ENCODE assay signal across 7 mouse cellular contexts in genomic region chr19:5742241-5742641, GRCm38 (mm10). TPM values are rescaled to one million over a fixed set of nuclear protein-coding genes. Genes with fewer than 3 reads are reported as not detected.
DNase-seq lines count a peak whose midpoint lies in the region; ATAC-seq and TF ChIP-seq lines count a peak whose summit lies in the region.

No protein-coding gene starts in this region.

- H3K36me3 ChIP-seq in forebrain, embryonic 10.5 days (replicated peaks), result no peaks in the 10 kb centered on the region
- H3K36me3 ChIP-seq in neural tube, embryonic 11.5 days (ENCODE audit: control insufficient read depth, insufficient read depth, low read length), result no peaks in the 10 kb centered on the region

- ATAC-seq in neural tube, embryonic 11.5 days (ENCODE audit: insufficient read depth, low FRiP score, low TSS enrichment), result peak; percentile 51

- TF ChIP-seq POLR2A in lung, adult 2 months (IDR thresholded peaks at IDR 0.05; ENCODE audit: borderline replicate concordance, extremely low read depth, low read depth, low read length), result no peak

- peaks cover 9% of the 10 kb centered on the region for H3K4me1 ChIP-seq in lung, adult 2 months (ENCODE audit: control insufficient read depth, insufficient read depth, low read length)
- peaks cover 65% of the 10 kb centered on the region for H3K4me1 ChIP-seq in forebrain, embryonic 10.5 days
- H3K4me1 ChIP-seq in neural tube, embryonic 11.5 days (ENCODE audit: control insufficient read depth, insufficient read depth, low read length), result peaks cover 24% of the 10 kb centered on the region

- no peaks in the 10 kb centered on the region for H3K9me3 ChIP-seq in forebrain, embryonic 10.5 days
- no peaks in the 10 kb centered on the region for H3K9me3 ChIP-seq in neural tube, embryonic 11.5 days (ENCODE audit: control insufficient read depth, low read length)

- no peak for TF ChIP-seq CTCF in lung, adult 2 months (IDR thresholded peaks at IDR 0.05; ENCODE audit: insufficient read depth, low read length)

- peak overlapping the region; percentile 88 for H3K27ac ChIP-seq in forebrain, embryonic 10.5 days
- no peak overlapping the region for H3K27ac ChIP-seq in neural tube, embryonic 11.5 days (ENCODE audit: low read depth, low read length)

- H3K9ac ChIP-seq in neural tube, embryonic 11.5 days (ENCODE audit: low read length), result peak overlapping the region; percentile 85

- WGBS in lung, adult 2 months, result 8% methylated on average over 32 of the region's 32 CpGs
- WGBS in forebrain, embryonic 10.5 days, result under 1% methylated on average over 32 of the region's 32 CpGs
- WGBS in neural tube, embryonic 11.5 days, result 2% methylated on average over 32 of the region's 32 CpGs

- peak overlapping the region; percentile 73 for H3K4me3 ChIP-seq in lung, adult 2 months (replicated peaks; ENCODE audit: extremely low read depth, low read depth, low read length)
- peak overlapping the region; percentile 77 for H3K4me3 ChIP-seq in forebrain, embryonic 10.5 days
- H3K4me3 ChIP-seq in neural tube, embryonic 11.5 days (ENCODE audit: low read depth, low read length), result peak overlapping the region; percentile 61

- intact Hi-C loops in left cerebral cortex, postnatal 14 days (cut with DNase I), result no loop called here

- no peak for DNase-seq in lung, adult 2 months
- no peak for DNase-seq in lung, adult 18-20 months
- DNase-seq in forebrain, embryonic 10.5 days (ENCODE audit: extremely low spot score, low spot score), result peak; percentile 44
- peak; percentile 61 for DNase-seq in kidney, postnatal 10 days
- peak; percentile 61 for DNase-seq in neural tube, embryonic 11.5 days (ENCODE audit: low spot score)
- no peak for DNase-seq in retina, embryonic 14.5 days (ENCODE audit: low spot score)
- DNase-seq in left cerebral cortex, postnatal 14 days (ENCODE audit: low spot score in 2 of 2), result no peak

- peak overlapping the region; percentile 98 for H3K4me2 ChIP-seq in neural tube, embryonic 11.5 days (ENCODE audit: low read depth)

- peaks cover 90% of the 10 kb centered on the region for H3K27me3 ChIP-seq in forebrain, embryonic 10.5 days (ENCODE audit: poor library complexity, severe bottlenecking)
- H3K27me3 ChIP-seq in neural tube, embryonic 11.5 days (ENCODE audit: control insufficient read depth, insufficient read depth, low read length), result peaks cover 49% of the 10 kb centered on the region

RNA-seq across cellular contexts. Expression of gene Ltbp3, which starts 1.5 kb away (rescaled TPM):
- polyA plus RNA-seq in lung, adult 2 months (2012; rRNA removed), result 236 and 238 TPM in 2 replicates
- polyA plus RNA-seq in forebrain, embryonic 10.5 days (2016; fragmentation: Nextera tagmentation; extraction: Ambion mirVana), result 2.6 and 4.9 TPM in 2 replicates
- 5.2 and 9.7 TPM in 2 replicates for polyA plus RNA-seq in neural tube, embryonic 11.5 days (2014; fragmentation: Nextera tagmentation; extraction: Ambion mirVana)
- total RNA-seq in left cerebral cortex, postnatal 14 days (2021), result 10 to 100 TPM; 26.6 to 29.0 TPM

RNA-seq across cellular contexts. Expression of gene Fam89b, which starts 12.8 kb away (rescaled TPM):
- polyA plus RNA-seq in lung, adult 2 months (2012; rRNA removed), result 231 and 234 TPM in 2 replicates
- 120 and 127 TPM in 2 replicates for polyA plus RNA-seq in forebrain, embryonic 10.5 days (2016; fragmentation: Nextera tagmentation; extraction: Ambion mirVana)
- polyA plus RNA-seq in neural tube, embryonic 11.5 days (2014; fragmentation: Nextera tagmentation; extraction: Ambion mirVana), result 167 and 184 TPM in 2 replicates
- total RNA-seq in left cerebral cortex, postnatal 14 days (2021), result 10 to 100 TPM; 38.7 to 39.2 TPM

RNA-seq across cellular contexts. Expression of gene Ehbp1l1, which starts 16.1 kb away (rescaled TPM):
- 64.4 and 73.8 TPM in 2 replicates for polyA plus RNA-seq in lung, adult 2 months (2012; rRNA removed)
- polyA plus RNA-seq in forebrain, embryonic 10.5 days (2016; fragmentation: Nextera tagmentation; extraction: Ambion mirVana), result 6.6 and 8.4 TPM in 2 replicates
- 5.1 and 6.8 TPM in 2 replicates for polyA plus RNA-seq in neural tube, embryonic 11.5 days (2014; fragmentation: Nextera tagmentation; extraction: Ambion mirVana)
- 10 to 100 TPM; 36.6 to 37.7 TPM for total RNA-seq in left cerebral cortex, postnatal 14 days (2021)

RNA-seq across cellular contexts. Expression of gene Scyl1, which starts 29.0 kb away (rescaled TPM):
- 113 and 116 TPM in 2 replicates for polyA plus RNA-seq in lung, adult 2 months (2012; rRNA removed)
- polyA plus RNA-seq in forebrain, embryonic 10.5 days (2016; fragmentation: Nextera tagmentation; extraction: Ambion mirVana), result 63.4 and 64.6 TPM in 2 replicates
- 63.9 and 67.4 TPM in 2 replicates for polyA plus RNA-seq in neural tube, embryonic 11.5 days (2014; fragmentation: Nextera tagmentation; extraction: Ambion mirVana)
- 10 to 100 TPM; 77.7 to 79.5 TPM for total RNA-seq in left cerebral cortex, postnatal 14 days (2021)

RNA-seq across cellular contexts. Expression of gene Kcnk7, which starts 38.1 kb away (rescaled TPM):
- 2.0 and 4.6 TPM in 2 replicates for polyA plus RNA-seq in lung, adult 2 months (2012; rRNA removed)
- polyA plus RNA-seq in forebrain, embryonic 10.5 days (2016; fragmentation: Nextera tagmentation; extraction: Ambion mirVana), result 0.19 TPM in 1 of 2 replicates, not detected in the other
- not detected in 2 replicates for polyA plus RNA-seq in neural tube, embryonic 11.5 days (2014; fragmentation: Nextera tagmentation; extraction: Ambion mirVana)
- total RNA-seq in left cerebral cortex, postnatal 14 days (2021), result not detected

Comparison
In these comparisons a context has a peak if more than half of its experiments do, and no peak if none do; other contexts are left out.
1. DNase-seq: peak in forebrain, embryonic 10.5 days (single experiment), kidney, postnatal 10 days (single experiment) and neural tube, embryonic 11.5 days (single experiment); none in lung, adult 2 months (single experiment), lung, adult 18-20 months (0 of 2), retina, embryonic 14.5 days (single experiment) and left cerebral cortex, postnatal 14 days (0 of 2).
2. RNA of gene Ltbp3, which starts 1.5 kb away (polyA plus RNA-seq): 236 to 238 TPM in lung, adult 2 months; 5.2 to 9.7 TPM in neural tube, embryonic 11.5 days and 2.6 to 4.9 TPM in forebrain, embryonic 10.5 days; every median in the first group is over 10 times any median in the second.
3. Peak in every context shown above with its lines, with median percentiles within 50 percentile points of each other: H3K4me3 ChIP-seq.